Mouse (Mus musculus) limb, embryonic 15.5 days (tissue): ENCODE data around the gene Ube2j1. TPM values are rescaled to one million over a fixed set of nuclear protein-coding genes. Genes with fewer than 3 reads are reported as not detected.

Experiments used
- ATAC-seq: fragments of 200-750 bp; cut with Nextera tagmentation; 2 replicates; pipeline ENCODE4 v1.8.0; 2017; ENCODE audit warnings: low read depth, moderate TSS enrichment; ENCODE audit not compliant: insufficient number of reproducible peaks, low FRiP score, low TSS enrichment
- H3K27ac ChIP-seq: fragments of 300-500 bp; sonication (generic); 2 replicates; pipeline ENCODE4 v1.5.1; 2015; ENCODE audit warnings: moderate library complexity, mild to moderate bottlenecking, inconsistent platforms
- H3K27me3 ChIP-seq: fragments of 300-500 bp; sonication (generic); 2 replicates; pipeline ENCODE4 v1.6.1; 2015; ENCODE audit warnings: inconsistent platforms
- H3K36me3 ChIP-seq: fragments of 300-500 bp; sonication (generic); 2 replicates; pipeline ENCODE4 v1.6.1; 2015; ENCODE audit warnings: inconsistent platforms
- H3K4me1 ChIP-seq: fragments of 300-500 bp; sonication (generic); 2 replicates; pipeline ENCODE4 v1.6.1; 2015; ENCODE audit warnings: inconsistent platforms
- H3K4me2 ChIP-seq: fragments of 300-500 bp; sonication (generic); 2 replicates; pipeline ENCODE4 v1.6.1; 2015; ENCODE audit warnings: mild to moderate bottlenecking, inconsistent platforms
- H3K4me3 ChIP-seq: fragments of 300-500 bp; sonication (generic); 2 replicates; pipeline ENCODE4 v1.5.1; 2015; ENCODE audit warnings: mild to moderate bottlenecking, inconsistent platforms
- H3K9ac ChIP-seq: fragments of 300-500 bp; sonication (generic); 2 replicates; pipeline ENCODE4 v1.6.1; 2015; ENCODE audit warnings: inconsistent platforms
- H3K9me3 ChIP-seq: fragments of 300-500 bp; sonication (generic); 2 replicates; pipeline ENCODE4 v1.6.1; 2016; ENCODE audit warnings: inconsistent platforms
- WGBS: fragments of 180-500 bp; shearing (Covaris S2); methylation state at CpG from one replicate; pipeline ENCODE4 v1.1.7; 2015; 5-methylcytosine and 5-hydroxymethylcytosine counted together
- polyA plus RNA-seq: library from polyadenylated mRNA; unstranded; fragments of >200 nt; fragmentation: Nextera tagmentation; extraction: Ambion mirVana; gene quantifications from 2 replicates; pipeline ENCODE4 v1.2.1, GENCODE M21; 2015

Gene Ube2j1
- polyA plus RNA-seq, 1 experiment from 2014 or later: 43.3 TPM

DNA sequence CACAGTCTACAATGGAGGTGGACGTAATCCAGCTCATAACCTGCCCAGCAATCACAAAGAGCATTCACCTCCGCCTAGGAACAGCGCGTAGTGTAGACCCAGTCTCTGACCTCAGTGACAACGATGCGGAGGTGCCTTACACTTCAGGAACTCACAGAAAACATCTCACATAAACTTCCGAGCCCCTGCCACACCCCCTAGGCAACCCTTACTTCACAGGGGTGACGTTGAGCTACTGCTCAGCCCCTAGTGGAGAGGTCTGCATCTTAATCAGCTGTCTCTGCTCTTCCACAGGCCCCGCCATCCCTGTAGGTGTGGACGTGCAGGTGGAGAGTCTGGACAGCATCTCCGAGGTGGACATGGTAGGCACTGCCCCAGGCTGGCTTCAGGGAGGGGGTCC lies 45.9 kb downstream of the Ube2j1 start:
- Histone ChIP-seq H3K4me3 (no peak overlapping the region), H3K9me3 (no peaks in the 10 kb centered on the region), H3K27ac (no peak overlapping the region), H3K4me1 (no peaks in the 10 kb centered on the region), H3K36me3 (no peaks in the 10 kb centered on the region), H3K9ac (no peak overlapping the region), H3K27me3 (no peaks in the 10 kb centered on the region), H3K4me2 (no peak overlapping the region)
- WGBS: 74% methylated on average over 11 of the region's 11 CpGs
- no peak for ATAC-seq

DNA sequence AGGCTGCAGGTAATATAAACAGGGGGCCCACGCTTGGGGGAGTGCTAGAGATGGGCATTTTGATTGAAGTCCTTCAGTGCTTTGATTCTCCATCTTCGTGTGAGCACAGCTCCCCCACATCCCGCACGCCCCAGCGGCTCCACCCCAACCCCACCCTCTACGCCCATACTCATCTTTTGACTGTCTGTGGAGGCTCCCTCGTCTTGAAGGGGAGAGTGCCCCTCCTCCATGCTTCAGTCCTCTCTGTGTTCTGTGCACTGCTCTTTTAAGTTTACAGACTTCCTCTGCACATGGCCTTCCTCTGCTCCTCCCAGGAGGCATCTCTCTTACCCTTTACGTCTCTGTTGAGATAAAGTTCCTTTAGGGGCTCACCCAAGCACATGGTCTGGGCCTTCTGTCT lies 46.5 kb downstream of the Ube2j1 start:
- ATAC-seq: no peak
- no peaks in the 10 kb centered on the region for H3K27me3 ChIP-seq
- no peaks in the 10 kb centered on the region for H3K4me1 ChIP-seq
- no peaks in the 10 kb centered on the region for H3K36me3 ChIP-seq
- no peaks in the 10 kb centered on the region for H3K9me3 ChIP-seq
- no peak overlapping the region for H3K9ac ChIP-seq
- H3K27ac ChIP-seq: no peak overlapping the region
- H3K4me3 ChIP-seq: no peak overlapping the region
- H3K4me2 ChIP-seq: no peak overlapping the region
- WGBS: 44% methylated on average over 8 of the region's 8 CpGs

DNA sequence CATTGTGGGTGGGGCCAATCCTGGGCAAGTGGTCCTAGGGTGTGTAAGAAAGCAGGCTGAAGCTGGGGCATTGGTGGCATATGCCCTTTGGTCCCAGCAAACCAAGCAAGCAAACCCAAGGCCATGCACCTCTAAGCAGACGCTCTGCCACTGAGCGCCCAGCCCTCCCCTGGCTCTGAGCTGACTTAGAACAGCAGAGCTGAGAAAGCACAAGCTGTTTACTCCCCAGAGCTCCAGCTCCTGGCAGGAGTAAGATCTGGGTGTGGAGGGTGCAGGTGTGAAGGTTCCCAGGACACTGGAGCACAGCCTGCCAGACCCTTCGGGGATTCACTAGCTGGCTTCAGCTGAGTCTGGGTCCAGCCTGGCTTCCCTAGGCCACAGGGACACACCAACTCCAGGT lies 47.3 kb downstream of the Ube2j1 start:
- H3K36me3 ChIP-seq: no peaks in the 10 kb centered on the region
- H3K4me1 ChIP-seq: no peaks in the 10 kb centered on the region
- H3K9ac ChIP-seq: no peak overlapping the region
- no peak for ATAC-seq
- no peak overlapping the region for H3K4me3 ChIP-seq
- H3K27ac ChIP-seq: no peak overlapping the region
- no peak overlapping the region for H3K4me2 ChIP-seq
- H3K9me3 ChIP-seq: no peaks in the 10 kb centered on the region
- WGBS: 91% methylated on average over 3 of the region's 3 CpGs
- no peaks in the 10 kb centered on the region for H3K27me3 ChIP-seq

DNA sequence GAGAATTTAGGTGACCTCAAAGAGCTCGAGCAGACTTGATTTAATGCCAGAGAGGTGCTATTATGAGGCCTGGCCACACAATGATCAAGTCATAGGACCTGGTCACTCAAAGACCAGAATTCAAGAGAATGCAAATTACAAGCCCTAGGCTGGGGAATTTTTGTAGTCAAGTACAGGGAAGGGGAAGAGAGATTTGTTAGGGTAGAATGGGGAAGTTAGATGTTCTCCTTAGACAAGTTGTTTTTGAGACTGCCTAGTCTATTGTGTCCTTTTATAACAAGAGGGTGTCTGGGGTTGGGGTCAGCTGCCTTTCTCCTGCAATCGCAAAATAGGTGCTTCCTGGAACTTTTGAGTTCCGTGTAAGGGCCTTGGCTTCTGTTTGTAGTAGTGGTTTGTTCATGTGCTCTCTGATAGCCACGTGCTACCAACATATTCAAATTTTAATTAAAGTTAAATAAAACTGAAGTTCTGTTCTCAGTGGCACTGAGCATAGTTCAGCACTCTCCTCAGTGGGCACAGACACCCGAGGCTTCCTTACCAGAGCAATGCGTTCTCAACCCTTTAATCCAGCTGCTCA lies 68.0 kb downstream of the Ube2j1 start:
- WGBS: 82% methylated on average over 6 of the region's 6 CpGs
- ATAC-seq: no peak
- Histone ChIP-seq H3K4me3 (no peak overlapping the region), H3K4me2 (no peak overlapping the region), H3K27me3 (no peaks in the 10 kb centered on the region), H3K9me3 (no peaks in the 10 kb centered on the region), H3K9ac (no peak overlapping the region), H3K36me3 (no peaks in the 10 kb centered on the region), H3K27ac (no peak overlapping the region), H3K4me1 (no peaks in the 10 kb centered on the region)

Other genes with a start within 250 kb of the Ube2j1 start
- 85.4 and 97.6 TPM in 2 replicates for gene Lyrm2, start 231.2 kb upstream of the Ube2j1 start, polyA plus RNA-seq
- gene Ankrd6, start 80.6 kb upstream of the Ube2j1 start, polyA plus RNA-seq: 10.0 and 10.5 TPM in 2 replicates
- gene Rragd, start 48.4 kb upstream of the Ube2j1 start, polyA plus RNA-seq: 13.1 and 17.3 TPM in 2 replicates
- gene Gabrr2, start 31.6 kb downstream of the Ube2j1 start, polyA plus RNA-seq: 0.78 and 0.90 TPM in 2 replicates
- gene Gabrr1, start 101.1 kb downstream of the Ube2j1 start, polyA plus RNA-seq: 0.06 TPM in 1 of 2 replicates, not detected in the other
- 1.5 and 1.7 TPM in 2 replicates for gene Pm20d2, start 158.3 kb downstream of the Ube2j1 start, polyA plus RNA-seq
- 13.8 and 15.4 TPM in 2 replicates for gene Srsf12, start 177.6 kb downstream of the Ube2j1 start, polyA plus RNA-seq